12 mouse cellular contexts compared by ENCODE assay signal in genomic region chr9:121075246-121075645, GRCm38 (mm10).
DNase-seq lines count a peak whose midpoint lies in the region; ATAC-seq and TF ChIP-seq lines count a peak whose summit lies in the region.
"Had no signal": no experiment of that assay in that cellular context is flagged by ENCODE, and none has a peak within 500 bp of the region (broad histone marks: within the 10 kb centered on the region; RNA-seq: fewer than 3 reads in every experiment).

No protein-coding gene starts in this region.

- no peak overlapping the region for H3K4me3 ChIP-seq in cerebellum, adult 2 months (replicated peaks; ENCODE audit: insufficient read depth, low read depth, low read length)
- no peak overlapping the region for H3K4me3 ChIP-seq in neural tube, embryonic 15.5 days (replicated peaks)
- H3K4me3 ChIP-seq: heart, embryonic 15.5 days had no signal

- DNase-seq in cerebellum, adult 2 months, result peak; percentile 45 to 50
- DNase-seq in cerebellum, postnatal 4 days (ENCODE audit: low spot score in 2 of 2), result no peak
- peak; percentile 83 for DNase-seq in layer of hippocampus, adult 11-12 months (ENCODE audit: low spot score)
- DNase-seq in left cerebral cortex, adult 8-10 months (ENCODE audit: low spot score in 2 of 2), result peak; percentile 45 to 94
- peak; percentile 81 for DNase-seq in right cerebral cortex, postnatal 25 days
- no peak for DNase-seq in embryo, embryonic 9.5 days (ENCODE audit: extremely low spot score)
- DNase-seq in adrenal gland, adult 8-10 months, result no peak
- DNase-seq: gastrocnemius, postnatal 10 days; lung, adult 18-20 months; thymus, adult 18-20 months had no signal

- no peak for TF ChIP-seq POLR2A in cerebellum, adult 2 months (IDR thresholded peaks at IDR 0.05; ENCODE audit: borderline replicate concordance, insufficient read depth, low read length)

- ATAC-seq in neural tube, embryonic 15.5 days (ENCODE audit: low FRiP score), result no peak

- WGBS in cerebellum, adult 2 months, result 39% methylated on average over 4 of the region's 4 CpGs
- 82% methylated on average over 4 of the region's 4 CpGs for WGBS in neural tube, embryonic 15.5 days

- H3K9ac ChIP-seq in neural tube, embryonic 15.5 days (replicated peaks), result no peak overlapping the region
- H3K9ac ChIP-seq: heart, embryonic 15.5 days had no signal

- H3K36me3 ChIP-seq in neural tube, embryonic 15.5 days, result no peaks in the 10 kb centered on the region
- H3K36me3 ChIP-seq: heart, embryonic 15.5 days had no signal

- H3K27ac ChIP-seq in cerebellum, adult 2 months (ENCODE audit: insufficient read depth, low read length), result no peak overlapping the region
- no peak overlapping the region for H3K27ac ChIP-seq in neural tube, embryonic 15.5 days (replicated peaks)
- H3K27ac ChIP-seq: heart, embryonic 15.5 days had no signal

- no peaks in the 10 kb centered on the region for H3K9me3 ChIP-seq in neural tube, embryonic 15.5 days (replicated peaks)
- H3K9me3 ChIP-seq: heart, embryonic 15.5 days had no signal

- no peaks in the 10 kb centered on the region for H3K27me3 ChIP-seq in cerebellum, adult 2 months (ENCODE audit: control insufficient read depth, insufficient read depth, low read length)
- H3K27me3 ChIP-seq in neural tube, embryonic 15.5 days (replicated peaks), result no peaks in the 10 kb centered on the region
- H3K27me3 ChIP-seq: heart, embryonic 15.5 days had no signal

- no peak overlapping the region for H3K4me2 ChIP-seq in neural tube, embryonic 15.5 days
- H3K4me2 ChIP-seq: heart, embryonic 15.5 days had no signal

- H3K4me1 ChIP-seq in cerebellum, adult 2 months (ENCODE audit: control insufficient read depth, insufficient read depth, low read length), result peaks cover 15% of the 10 kb centered on the region
- H3K4me1 ChIP-seq in neural tube, embryonic 15.5 days, result peaks cover 20% of the 10 kb centered on the region

- no peak for TF ChIP-seq CTCF in cerebellum, adult 2 months (IDR thresholded peaks at IDR 0.05; ENCODE audit: borderline replicate concordance, insufficient read depth, low read depth, low read length)

Comparison
In these comparisons a context has a peak if more than half of its experiments do, and no peak if none do; other contexts are left out.
1. DNase-seq: peak in cerebellum, adult 2 months (2 of 2), layer of hippocampus, adult 11-12 months (single experiment), left cerebral cortex, adult 8-10 months (2 of 2) and right cerebral cortex, postnatal 25 days (single experiment); none in cerebellum, postnatal 4 days (0 of 2), embryo, embryonic 9.5 days (single experiment) and adrenal gland, adult 8-10 months (single experiment).